Mouse (Mus musculus): ENCODE results near the gene Upf3b. TPM values are rescaled to one million over a fixed set of nuclear protein-coding genes. Genes with fewer than 3 reads are reported as not detected.

The Upf3b gene
- polyA plus RNA-seq, 1 experiment, result 23.9 TPM

DNA sequence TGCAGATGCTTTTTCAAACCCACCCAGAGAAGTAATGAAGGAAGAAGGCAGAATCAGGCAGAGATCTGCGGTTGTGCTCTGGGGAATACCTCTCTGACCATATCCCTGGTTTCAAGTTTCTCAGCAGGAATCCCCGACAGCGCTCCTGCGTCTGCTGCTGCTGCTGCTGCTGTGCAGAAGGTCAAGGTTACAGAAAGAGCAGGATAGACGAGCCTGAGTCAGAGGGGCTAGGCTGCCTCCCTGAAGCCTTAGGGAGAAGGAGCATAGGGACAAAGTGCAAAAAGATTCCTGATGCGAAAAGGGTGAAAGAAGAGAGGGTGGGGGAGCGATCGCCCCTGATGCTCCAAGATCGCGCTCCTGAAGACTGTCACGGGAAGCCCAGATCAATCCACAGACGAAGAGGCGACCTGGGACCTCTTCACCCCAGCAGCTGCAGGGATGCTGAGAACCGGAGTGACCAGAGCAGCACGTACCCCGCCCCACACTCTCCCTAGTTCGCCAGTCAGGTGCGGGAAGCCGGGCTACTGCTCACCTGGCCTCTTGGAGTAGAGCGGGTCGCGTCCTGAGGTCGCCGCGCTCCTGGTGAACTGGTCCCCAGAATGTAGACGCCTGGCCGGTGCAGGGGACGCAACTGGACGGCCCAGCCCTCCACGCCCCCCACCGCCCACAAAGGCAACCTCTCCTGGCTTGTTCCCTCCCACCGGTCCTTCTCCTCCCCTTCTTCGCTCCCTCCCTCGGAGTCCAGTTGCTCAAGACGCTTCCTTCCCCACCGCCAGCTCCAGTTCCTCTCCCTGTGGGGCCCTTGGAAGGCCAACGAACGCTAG is 61.8 kb downstream of the Upf3b start, which contains the start of gene Sowahd:
Sowahd (plus strand) TSS at position 780 of the 824 bp plus-strand sequence.
- peak within 1 kb of the TSS; percentile 16; the same call in 1 of the 2 replicates for H3K4me3 ChIP-seq (ENCODE audit: insufficient read depth, low read length)
- no peaks in the 10 kb centered on the region; the same call in none of the 2 replicates for H3K4me1 ChIP-seq (ENCODE audit: control insufficient read depth, insufficient read depth, low read length)
- no peak for TF ChIP-seq CTCF (IDR thresholded peaks at IDR 0.05; ENCODE audit: borderline replicate concordance, insufficient read depth, low read length)
- TF ChIP-seq POLR2A (IDR thresholded peaks at IDR 0.05; ENCODE audit: low read depth, low read length), result no peak
- no peak within 1 kb of the TSS for H3K27ac ChIP-seq (ENCODE audit: insufficient read depth, low read length)

DNA sequence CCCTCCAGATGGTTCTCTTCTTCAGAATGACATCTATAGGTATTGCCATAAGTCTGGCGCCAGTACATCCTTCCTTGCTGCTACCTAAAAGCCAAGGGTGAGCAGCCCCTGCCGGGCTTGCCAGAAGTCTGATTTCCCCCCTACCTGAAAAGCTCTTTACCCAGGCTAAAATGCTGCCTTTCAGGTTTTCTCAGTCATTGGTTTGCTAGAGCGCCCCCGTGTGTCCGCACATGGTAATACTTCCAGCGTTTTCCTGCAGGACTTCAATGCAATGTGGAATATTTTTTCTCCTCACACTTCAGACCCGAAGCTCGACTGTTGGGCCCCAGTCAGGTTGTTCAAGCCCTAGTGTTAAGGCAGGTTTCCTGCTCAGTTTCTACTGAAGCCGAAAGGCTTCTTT is 67.4 kb downstream of the Upf3b start:
- H3K4me3 ChIP-seq (ENCODE audit: insufficient read depth, low read length), result no peak overlapping the region
- TF ChIP-seq POLR2A (IDR thresholded peaks at IDR 0.05; ENCODE audit: low read depth, low read length) (no peak), CTCF (IDR thresholded peaks at IDR 0.05; ENCODE audit: borderline replicate concordance, insufficient read depth, low read length) (no peak; the same call in 1 of the 2 replicates)
- H3K4me1 ChIP-seq (ENCODE audit: control insufficient read depth, insufficient read depth, low read length), result no peaks in the 10 kb centered on the region
- no peak overlapping the region for H3K27ac ChIP-seq (ENCODE audit: insufficient read depth, low read length)

Other genes with a start within 250 kb of the Upf3b start
- gene Ube2a, start 236.4 kb downstream of the Upf3b start, polyA plus RNA-seq (2011; ENCODE audit: insufficient read length, low read depth, missing spikeins), result 60.2 and 65.7 TPM in 2 replicates
- 43.8 and 52.9 TPM in 2 replicates for gene C330007P06Rik, start 236.2 kb downstream of the Upf3b start, polyA plus RNA-seq (2011; ENCODE audit: insufficient read length, low read depth, missing spikeins)
- 6.6 and 8.0 TPM in 2 replicates for gene Nkrf, start 207.4 kb downstream of the Upf3b start, polyA plus RNA-seq (2011; ENCODE audit: insufficient read length, low read depth, missing spikeins)
- gene Sept6, start 118.5 kb downstream of the Upf3b start, polyA plus RNA-seq (2011; ENCODE audit: insufficient read length, low read depth, missing spikeins), result 18.8 and 29.6 TPM in 2 replicates
- not detected in 2 replicates for gene Sowahd, start 61.5 kb downstream of the Upf3b start, polyA plus RNA-seq (2011; ENCODE audit: insufficient read length, low read depth, missing spikeins)
- gene Rpl39, start 24.9 kb downstream of the Upf3b start, polyA plus RNA-seq (2011; ENCODE audit: insufficient read length, low read depth, missing spikeins), result 1,160 and 1,325 TPM in 2 replicates
- gene Nkap, start 16.5 kb upstream of the Upf3b start, polyA plus RNA-seq (2011; ENCODE audit: insufficient read length, low read depth, missing spikeins), result 13.0 and 17.8 TPM in 2 replicates
- gene Akap14, start 58.5 kb upstream of the Upf3b start, polyA plus RNA-seq (2011; ENCODE audit: insufficient read length, low read depth, missing spikeins), result not detected in 2 replicates
- 118 and 124 TPM in 2 replicates for gene Ndufa1, start 80.8 kb upstream of the Upf3b start, polyA plus RNA-seq (2011; ENCODE audit: insufficient read length, low read depth, missing spikeins)
- gene Rnf113a1, start 80.9 kb upstream of the Upf3b start, polyA plus RNA-seq (2011; ENCODE audit: insufficient read length, low read depth, missing spikeins), result 3.1 and 4.1 TPM in 2 replicates
- gene Gm9, start 100.7 kb upstream of the Upf3b start, polyA plus RNA-seq (2011; ENCODE audit: insufficient read length, low read depth, missing spikeins), result not detected in 2 replicates
- gene Rhox1, start 111.9 kb upstream of the Upf3b start, polyA plus RNA-seq (2011; ENCODE audit: insufficient read length, low read depth, missing spikeins), result not detected in 2 replicates
- not detected in 2 replicates for gene Rhox2a, start 134.7 kb upstream of the Upf3b start, polyA plus RNA-seq (2011; ENCODE audit: insufficient read length, low read depth, missing spikeins)
- gene Rhox3a, start 139.6 kb upstream of the Upf3b start, polyA plus RNA-seq (2011; ENCODE audit: insufficient read length, low read depth, missing spikeins), result not detected in 2 replicates
- gene Rhox4a, start 155.0 kb upstream of the Upf3b start, polyA plus RNA-seq (2011; ENCODE audit: insufficient read length, low read depth, missing spikeins), result not detected in 2 replicates

All from embryonic fibroblast, embryonic 13.5 days (primary cell).